Mouse (Mus musculus): ENCODE data around the gene Gm8369. TPM values are rescaled to one million over a fixed set of nuclear protein-coding genes. Genes with fewer than 3 reads are reported as not detected.
"Not testable (repeated sequence)": the region's sequence is repeated elsewhere in the genome, so short reads cannot be mapped to it uniquely, and the experiment has no call there.

The Gm8369 gene
- polyA plus RNA-seq (2012; rRNA removed) = 0.13 TPM in 1 of 2 replicates, not detected in the other

DNA sequence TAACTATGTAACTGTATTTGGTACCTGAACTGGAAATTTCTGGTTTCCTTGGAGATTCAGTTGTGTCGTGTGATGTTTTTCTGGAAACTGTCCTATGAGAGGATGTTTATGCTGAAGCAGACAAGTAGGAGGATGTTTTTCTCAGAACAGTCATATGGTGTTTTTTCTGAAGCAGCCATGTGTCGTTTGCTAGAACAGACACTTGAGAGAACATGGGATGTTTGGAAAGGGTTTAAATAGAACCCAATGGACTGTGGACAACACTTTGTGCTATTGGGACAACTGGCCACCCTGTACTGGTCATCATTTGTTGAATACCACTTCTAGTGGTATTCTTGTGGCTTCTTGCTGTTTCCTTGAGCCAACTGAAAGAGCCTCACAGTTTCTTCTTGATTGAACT, at the start of gene Gm8369:
Gene Gm8369 (plus strand): TSS at position 193 of the 400 bp plus-strand sequence.
- DNase-seq (ENCODE audit: low read depth) = no peak
- no peak for TF ChIP-seq CTCF (IDR thresholded peaks at IDR 0.05; ENCODE audit: borderline replicate concordance, extremely low read depth, insufficient read depth, insufficient read length)
- TF ChIP-seq POLR2A (IDR thresholded peaks at IDR 0.05; ENCODE audit: borderline replicate concordance, extremely low read depth, insufficient read depth, insufficient read length, poor library complexity, severe bottlenecking) = no peak

GRCm38 (mm10) chr19:11443338-11443737, 42.4 kb upstream of the Gm8369 start, which contains the start of gene Ms4a4b:
TSS of gene Ms4a4b (plus strand) at chr19:11443553.
- no peak for DNase-seq (ENCODE audit: low read depth)
- TF ChIP-seq POLR2A (IDR thresholded peaks at IDR 0.05; ENCODE audit: borderline replicate concordance, extremely low read depth, insufficient read depth, insufficient read length, poor library complexity, severe bottlenecking) (no peak), CTCF (IDR thresholded peaks at IDR 0.05; ENCODE audit: borderline replicate concordance, extremely low read depth, insufficient read depth, insufficient read length) (no peak)

- DNase-seq (ENCODE audit: low read depth) = no peak
Observed at GRCm38 (mm10) chr19:11443964-11444363, 41.8 kb upstream of the Gm8369 start.

DNA sequence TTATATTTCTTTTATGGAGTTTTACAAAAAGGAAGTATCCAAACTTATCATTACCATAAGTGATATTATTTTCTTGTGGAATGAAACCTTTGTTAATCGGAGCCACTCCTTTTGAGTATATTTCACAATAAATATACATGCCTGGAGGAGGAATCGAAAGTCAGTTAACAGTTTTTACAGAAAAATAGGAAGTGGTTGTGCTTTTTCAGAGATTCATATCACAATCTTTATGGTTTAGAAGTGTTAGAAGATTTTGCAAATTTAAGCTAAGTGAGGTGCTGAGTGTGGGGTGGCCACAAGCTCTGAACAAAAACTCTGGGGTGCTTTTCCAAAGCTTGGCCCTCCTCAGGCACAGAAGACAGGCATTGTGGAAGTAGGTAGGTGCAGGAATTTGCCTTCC, 38.5 kb upstream of the Gm8369 start:
- no peak for DNase-seq (ENCODE audit: low read depth)
- TF ChIP-seq CTCF (IDR thresholded peaks at IDR 0.05; ENCODE audit: borderline replicate concordance, extremely low read depth, insufficient read depth, insufficient read length) (no peak), POLR2A (IDR thresholded peaks at IDR 0.05; ENCODE audit: borderline replicate concordance, extremely low read depth, insufficient read depth, insufficient read length, poor library complexity, severe bottlenecking) (no peak)

More at GRCm38 (mm10) chr19:11443964-11444363, 41.8 kb upstream of the Gm8369 start:
- TF ChIP-seq POLR2A (IDR thresholded peaks at IDR 0.05; ENCODE audit: borderline replicate concordance, extremely low read depth, insufficient read depth, insufficient read length, poor library complexity, severe bottlenecking) (no peak), CTCF (IDR thresholded peaks at IDR 0.05; ENCODE audit: borderline replicate concordance, extremely low read depth, insufficient read depth, insufficient read length) (no peak)

GRCm38 (mm10) chr19:11459041-11459440, 26.7 kb upstream of the Gm8369 start:
- DNase-seq (ENCODE audit: low read depth) = not testable (repeated sequence)

GRCm38 (mm10) chr19:11464795-11465194, 20.9 kb upstream of the Gm8369 start:
- not testable (repeated sequence) for DNase-seq (ENCODE audit: low read depth)

- TF ChIP-seq POLR2A (IDR thresholded peaks at IDR 0.05; ENCODE audit: borderline replicate concordance, extremely low read depth, insufficient read depth, insufficient read length, poor library complexity, severe bottlenecking) (no peak), CTCF (IDR thresholded peaks at IDR 0.05; ENCODE audit: borderline replicate concordance, extremely low read depth, insufficient read depth, insufficient read length) (no peak)
- no peak for DNase-seq (ENCODE audit: low read depth)
Observed at GRCm38 (mm10) chr19:11466471-11466870, 19.3 kb upstream of the Gm8369 start.

GRCm38 (mm10) chr19:11468361-11468760, 17.4 kb upstream of the Gm8369 start:
- not testable (repeated sequence) for DNase-seq (ENCODE audit: low read depth)

- DNase-seq (ENCODE audit: low read depth) = not testable (repeated sequence)
Observed at GRCm38 (mm10) chr19:11469215-11469614, 16.5 kb upstream of the Gm8369 start, which contains the start of gene Ms4a6c. TSS of gene Ms4a6c (plus strand) at chr19:11469366.

- DNase-seq (ENCODE audit: low read depth) = no peak
- no peak for TF ChIP-seq POLR2A (IDR thresholded peaks at IDR 0.05; ENCODE audit: borderline replicate concordance, extremely low read depth, insufficient read depth, insufficient read length, poor library complexity, severe bottlenecking)
- no peak for TF ChIP-seq CTCF (IDR thresholded peaks at IDR 0.05; ENCODE audit: borderline replicate concordance, extremely low read depth, insufficient read depth, insufficient read length)
Observed at GRCm38 (mm10) chr19:11479714-11480113, 6.0 kb upstream of the Gm8369 start.

DNA sequence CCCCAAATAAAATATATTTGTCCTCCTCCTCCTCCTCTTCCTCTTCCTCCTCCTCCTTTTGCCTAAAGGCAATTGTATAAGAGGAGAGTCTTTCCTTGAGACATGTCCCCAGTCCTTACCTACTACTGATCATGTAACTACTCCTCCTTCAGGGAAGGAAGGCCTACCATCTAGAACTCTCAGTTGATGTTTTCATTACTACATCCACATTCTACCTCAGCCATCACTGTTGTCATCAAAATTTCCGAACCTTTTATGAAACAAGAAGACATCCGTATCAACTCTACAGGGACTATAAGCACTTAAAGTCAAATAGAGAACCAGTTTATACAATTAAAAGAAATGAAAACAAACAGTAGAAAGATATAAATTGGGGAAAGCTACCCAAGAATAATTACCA, 3.1 kb upstream of the Gm8369 start:
- no peak for DNase-seq (ENCODE audit: low read depth)
- TF ChIP-seq POLR2A (IDR thresholded peaks at IDR 0.05; ENCODE audit: borderline replicate concordance, extremely low read depth, insufficient read depth, insufficient read length, poor library complexity, severe bottlenecking) (no peak), CTCF (IDR thresholded peaks at IDR 0.05; ENCODE audit: borderline replicate concordance, extremely low read depth, insufficient read depth, insufficient read length) (no peak)

- no peak for DNase-seq (ENCODE audit: low read depth)
- TF ChIP-seq POLR2A (IDR thresholded peaks at IDR 0.05; ENCODE audit: borderline replicate concordance, extremely low read depth, insufficient read depth, insufficient read length, poor library complexity, severe bottlenecking) (no peak), CTCF (IDR thresholded peaks at IDR 0.05; ENCODE audit: borderline replicate concordance, extremely low read depth, insufficient read depth, insufficient read length) (no peak)
Observed at GRCm38 (mm10) chr19:11483941-11484340, 1.8 kb upstream of the Gm8369 start.

DNA sequence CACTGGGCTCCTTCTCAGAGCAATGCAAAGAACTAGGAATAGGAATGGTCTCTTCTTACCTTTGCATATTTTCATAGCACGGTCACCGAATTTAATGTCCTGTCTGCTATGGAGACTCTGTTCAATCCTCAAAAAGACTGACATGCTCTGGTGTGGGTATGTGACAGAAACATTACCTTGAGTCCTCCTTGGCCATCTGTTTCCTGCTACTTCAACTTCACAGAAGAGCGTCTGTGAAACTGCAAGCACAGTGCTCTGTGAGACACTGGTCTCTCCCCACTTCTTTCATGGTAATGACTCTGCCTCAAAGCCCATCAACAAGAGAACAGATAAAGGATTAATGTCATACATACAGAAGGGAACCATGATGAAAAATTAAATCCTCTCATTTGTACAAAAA, 1.4 kb upstream of the Gm8369 start:
- no peak for TF ChIP-seq CTCF (IDR thresholded peaks at IDR 0.05; ENCODE audit: borderline replicate concordance, extremely low read depth, insufficient read depth, insufficient read length)
- no peak for TF ChIP-seq POLR2A (IDR thresholded peaks at IDR 0.05; ENCODE audit: borderline replicate concordance, extremely low read depth, insufficient read depth, insufficient read length, poor library complexity, severe bottlenecking)
- DNase-seq (ENCODE audit: low read depth) = no peak

Measured in brain, embryonic 14.5 days (tissue).